Mouse (Mus musculus) testis, adult 10 weeks (tissue): ENCODE measurements around the gene Gm28038. TPM values are rescaled to one million over a fixed set of nuclear protein-coding genes. Genes with fewer than 3 reads are reported as not detected.

Experiments used
- polyA plus RNA-seq: library from polyadenylated mRNA; stranded (reverse); fragments of 350-450 nt; fragmentation: Illumina TruSeq; extraction: RNeasy Lipid Tissue Mini Kit (QIAGEN cat#74804); gene quantifications from one replicate; pipeline ENCODE4 v1.2.3, GENCODE M21; 2014; ENCODE audit warnings: low read depth, low replicate concordance

Gene Gm28038
- 16.6 TPM for polyA plus RNA-seq

GRCm38 (mm10) chr2:30280743-30281142 is at the start of gene Gm28038:
Gm28038 (plus strand) TSS chr2:30281043.

DNA sequence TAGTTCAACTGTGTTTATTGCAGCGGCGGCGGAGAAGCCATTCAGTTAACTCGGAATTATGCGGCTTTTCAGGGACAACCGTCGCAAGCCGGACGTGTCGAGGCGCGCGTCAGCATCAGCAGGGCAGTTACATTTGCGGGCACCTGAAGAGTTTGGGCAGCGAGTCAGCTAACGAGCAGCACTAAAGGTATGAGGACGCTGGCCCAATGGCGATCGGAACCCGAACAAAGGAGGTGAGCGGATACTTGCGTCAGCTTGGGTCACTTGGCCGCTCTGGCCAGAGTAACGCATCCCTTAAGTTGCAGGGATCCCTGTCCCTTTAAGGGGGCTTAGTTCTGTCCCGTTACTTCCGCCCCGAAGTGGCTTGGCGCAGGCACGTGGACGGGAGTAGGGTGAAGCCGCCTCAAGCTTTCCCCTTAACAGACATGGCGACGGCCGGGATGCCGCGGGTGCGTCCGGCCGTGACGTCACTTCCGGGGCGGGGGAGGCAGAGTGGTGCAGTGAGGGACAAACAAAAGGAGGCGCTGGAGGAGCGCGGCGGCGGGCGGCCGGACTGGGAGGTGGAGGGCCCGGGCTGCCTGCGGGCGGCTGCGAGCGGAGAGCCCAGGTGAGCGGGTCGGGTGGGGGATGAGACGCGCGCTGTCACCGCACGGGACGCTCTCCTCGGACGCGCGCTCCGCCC is 43.5 kb upstream of the Gm28038 start, which contains the start of gene Lrrc8a:
Gene Lrrc8a, plus strand, starts transcription at position 517 of the 682 bp plus-strand sequence.

GRCm38 (mm10) chr2:30240267-30240666 is 40.6 kb upstream of the Gm28038 start, which contains the start of gene Gm28035:
Gm28035 (plus strand) TSS chr2:30240567.

GRCm38 (mm10) chr2:30265767-30266253 is 15.0 kb upstream of the Gm28038 start, which contains the start of gene Phyhd1:
Phyhd1 (plus strand) TSS chr2:30266203.

DNA sequence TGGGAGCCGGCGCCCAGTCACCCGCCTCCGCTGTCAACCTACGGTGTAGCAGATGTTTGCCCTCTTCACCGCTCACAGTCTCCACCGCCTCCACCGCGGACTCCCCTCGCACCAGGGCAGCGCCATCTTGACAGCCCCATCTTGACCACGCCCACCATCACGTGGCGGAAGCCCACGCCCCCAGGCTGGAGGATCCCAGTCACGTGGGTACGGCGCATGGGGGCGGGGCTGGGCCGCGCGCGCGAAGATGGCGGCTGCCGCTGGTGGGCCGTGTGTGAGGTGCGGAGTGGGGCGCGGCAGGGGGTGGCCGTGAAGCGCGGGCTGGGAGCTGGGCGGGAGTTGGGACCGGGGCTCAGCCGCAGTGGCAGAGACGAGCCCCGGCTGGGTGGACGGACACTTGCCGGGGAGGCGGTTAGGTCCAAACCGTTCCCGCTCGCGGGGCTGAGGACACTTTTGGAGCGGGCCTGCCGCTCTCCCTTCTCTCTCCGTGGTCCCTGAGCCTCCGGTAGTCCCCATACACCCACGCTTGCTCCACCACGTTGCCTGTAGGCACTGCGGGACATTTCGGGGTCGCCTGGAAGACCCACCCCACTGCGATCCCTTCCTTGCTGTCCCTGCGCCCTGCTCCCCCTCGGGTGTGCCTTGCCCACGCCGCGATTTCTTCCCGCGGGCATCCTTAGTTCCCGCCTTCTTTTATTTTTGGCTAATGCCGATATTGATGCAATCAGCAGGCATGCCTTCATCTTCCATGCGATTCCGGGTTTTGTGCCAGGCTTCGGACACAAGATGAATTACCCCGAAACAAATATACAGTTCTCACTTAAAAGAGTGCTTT is 5.6 kb downstream of the Gm28038 start, which contains the start of the genes Dolk and Nup188:
Gene Dolk, minus strand, starts transcription at position 143 of the 835 bp plus-strand sequence.
Gene Nup188, plus strand, starts transcription at position 206 of the 835 bp plus-strand sequence.

Other genes starting within 250 kb of the Gm28038 start
- 3.7 TPM for gene Wdr34, start 232.2 kb upstream of the Gm28038 start, polyA plus RNA-seq
- gene Set, start 223.7 kb upstream of the Gm28038 start, polyA plus RNA-seq: 223 TPM
- 0.27 TPM for gene Pkn3, start 203.4 kb upstream of the Gm28038 start, polyA plus RNA-seq
- gene Zdhhc12, start 187.4 kb upstream of the Gm28038 start, polyA plus RNA-seq: 6.2 TPM
- gene Zer1, start 156.5 kb upstream of the Gm28038 start, polyA plus RNA-seq: 3.9 TPM
- gene Tbc1d13, start 147.3 kb upstream of the Gm28038 start, polyA plus RNA-seq: 7.8 TPM
- not detected for gene Endog, start 109.5 kb upstream of the Gm28038 start, polyA plus RNA-seq
- 9.2 TPM for gene Spout1, start 102.6 kb upstream of the Gm28038 start, polyA plus RNA-seq
- 0.71 TPM for gene Kyat1, start 75.2 kb upstream of the Gm28038 start, polyA plus RNA-seq
- gene Lrrc8a, start 43.3 kb upstream of the Gm28038 start, polyA plus RNA-seq: 0.77 TPM
- not detected for gene Gm28035, start 40.5 kb upstream of the Gm28038 start, polyA plus RNA-seq
- gene Phyhd1, start 14.8 kb upstream of the Gm28038 start, polyA plus RNA-seq: 0.41 TPM
- gene Dolk, start 5.3 kb downstream of the Gm28038 start, polyA plus RNA-seq: 2.2 TPM
- gene Nup188, start 5.4 kb downstream of the Gm28038 start, polyA plus RNA-seq: 107 TPM
- 0.39 TPM for gene Sh3glb2, start 78.3 kb downstream of the Gm28038 start, polyA plus RNA-seq
- 0.29 TPM for gene Miga2, start 83.2 kb downstream of the Gm28038 start, polyA plus RNA-seq
- gene Dolpp1, start 111.2 kb downstream of the Gm28038 start, polyA plus RNA-seq: 1.2 TPM
- gene Crat, start 134.8 kb downstream of the Gm28038 start, polyA plus RNA-seq: 107 TPM
- gene Ptpa, start 135.0 kb downstream of the Gm28038 start, polyA plus RNA-seq: 5.1 TPM
- gene Ier5l, start 193.2 kb downstream of the Gm28038 start, polyA plus RNA-seq: not detected